Mouse (Mus musculus) heart, embryonic 13.5 days (tissue): Measurements from ENCODE around the gene Spop. TPM values are rescaled to one million over a fixed set of nuclear protein-coding genes. Genes with fewer than 3 reads are reported as not detected.

Experiments
- ATAC-seq: fragments of 200-750 bp; cut with Nextera tagmentation; 2 replicates; pipeline ENCODE4 v1.8.0; 2017; ENCODE audit warnings: moderate TSS enrichment; ENCODE audit not compliant: insufficient number of reproducible peaks, low FRiP score, low TSS enrichment; ENCODE audit errors: extremely low read depth
- H3K27ac ChIP-seq: fragments of 300-500 bp; sonication (generic); replicated peaks from 2 replicates; pipeline ENCODE4 v1.5.1; 2015; ENCODE audit warnings: moderate library complexity, mild to moderate bottlenecking, inconsistent platforms
- H3K27me3 ChIP-seq: fragments of 300-500 bp; sonication (generic); replicated peaks from 2 replicates; pipeline ENCODE4 v1.6.1; 2015; ENCODE audit warnings: mild to moderate bottlenecking, inconsistent platforms
- H3K36me3 ChIP-seq: fragments of 300-500 bp; sonication (generic); 2 replicates; pipeline ENCODE4 v1.6.1; 2015; ENCODE audit warnings: mild to moderate bottlenecking, inconsistent platforms
- H3K4me1 ChIP-seq: fragments of 300-500 bp; sonication (generic); 2 replicates; pipeline ENCODE4 v1.6.1; 2015; ENCODE audit warnings: inconsistent platforms
- H3K4me2 ChIP-seq: fragments of 300-500 bp; sonication (generic); 2 replicates; pipeline ENCODE4 v1.6.1; 2015; ENCODE audit warnings: inconsistent platforms, mild to moderate bottlenecking, moderate library complexity
- H3K4me3 ChIP-seq: fragments of 300-500 bp; sonication (generic); 2 replicates; pipeline ENCODE4 v1.5.1; 2015; ENCODE audit warnings: moderate library complexity, mild to moderate bottlenecking, inconsistent platforms
- H3K9ac ChIP-seq: fragments of 300-500 bp; sonication (generic); 2 replicates; pipeline ENCODE4 v1.6.1; 2015; ENCODE audit warnings: inconsistent platforms, mild to moderate bottlenecking, moderate library complexity
- H3K9me3 ChIP-seq: fragments of 300-500 bp; sonication (generic); 2 replicates; pipeline ENCODE4 v1.6.1; 2016; ENCODE audit warnings: inconsistent platforms
- WGBS: fragments of 180-500 bp; shearing (Covaris S2); methylation state at CpG from one replicate; pipeline ENCODE4 v1.1.7; 2015; ENCODE audit warnings: mixed read lengths; 5-methylcytosine and 5-hydroxymethylcytosine counted together
- polyA plus RNA-seq: library from polyadenylated mRNA; unstranded; fragments of >200 nt; fragmentation: Nextera tagmentation; extraction: Ambion mirVana; gene quantifications from 2 replicates; pipeline ENCODE4 v1.2.1, GENCODE M21; 2015

Spop gene
- polyA plus RNA-seq, 1 experiment from 2014 or later: 105 TPM

DNA sequence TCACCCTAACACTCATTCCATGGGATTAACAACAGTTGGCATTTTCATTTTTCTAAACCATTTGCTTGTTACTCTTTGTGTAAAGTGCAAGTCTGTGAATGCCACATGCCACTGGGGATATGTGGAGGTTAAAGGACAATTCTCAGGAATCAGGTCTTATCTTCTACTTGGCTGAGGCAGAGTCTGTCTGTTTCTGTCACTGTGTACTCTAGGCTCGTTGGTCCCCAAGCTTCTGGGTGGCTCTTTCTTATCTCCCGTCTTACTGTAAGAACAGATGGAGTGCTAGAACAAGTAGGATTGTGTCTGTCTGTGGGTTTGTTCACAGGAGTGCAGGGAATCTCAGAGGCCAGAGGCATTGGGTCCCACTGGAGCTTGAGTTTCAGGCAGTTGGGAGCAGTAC, 17.5 kb downstream of the Spop start:
- Histone ChIP-seq H3K27ac (no peak overlapping the region; the same call in 1 of the 2 replicates), H3K9me3 (no peaks in the 10 kb centered on the region), H3K4me2 (no peak overlapping the region), H3K4me1 (peaks cover 52% of the 10 kb centered on the region), H3K4me3 (no peak overlapping the region), H3K27me3 (no peaks in the 10 kb centered on the region), H3K36me3 (peaks cover 4% of the 10 kb centered on the region), H3K9ac (no peak overlapping the region)
- ATAC-seq: no peak
- WGBS: 8% methylated on average over 2 of the region's 2 CpGs

DNA sequence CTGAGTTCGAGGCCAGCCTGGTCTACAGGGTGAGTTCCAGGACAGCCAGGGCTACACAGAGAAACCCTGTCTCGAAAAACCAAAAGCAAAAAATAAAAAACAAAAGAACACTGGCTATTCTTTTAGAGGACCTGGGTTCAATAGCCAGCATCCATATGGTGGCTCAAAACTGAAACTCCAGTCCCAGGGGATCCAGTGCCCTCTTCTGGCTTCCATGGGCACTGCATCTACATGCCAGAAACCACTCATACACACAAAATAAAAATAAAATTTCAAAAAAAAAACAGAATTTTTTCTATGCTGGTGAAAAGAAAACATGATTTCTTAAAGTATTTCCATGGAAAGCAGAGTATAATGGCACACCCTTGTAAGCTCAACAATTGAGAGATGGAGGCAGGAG, 18.3 kb downstream of the Spop start:
- no peak overlapping the region for H3K4me3 ChIP-seq

DNA sequence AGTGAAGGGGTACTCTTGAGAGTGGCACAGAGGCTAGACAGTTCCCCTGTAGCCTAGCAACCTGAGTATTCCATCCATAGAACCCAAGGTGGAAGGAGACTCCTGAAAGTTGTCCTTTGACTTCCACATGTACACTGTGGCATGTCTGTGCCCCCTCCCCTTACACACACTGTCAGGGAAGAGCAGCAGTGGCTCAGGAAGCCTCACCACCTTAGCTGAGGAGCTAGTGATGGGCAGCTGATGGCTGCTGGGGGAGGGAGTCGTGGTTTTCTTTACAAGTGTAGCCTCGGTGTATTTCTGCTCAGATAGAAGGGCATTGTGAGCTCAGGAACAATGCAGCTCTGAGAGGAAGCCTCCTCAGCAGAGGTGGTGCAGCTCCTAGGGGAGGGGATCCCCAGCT, 31.5 kb downstream of the Spop start:
- Histone ChIP-seq H3K4me2 (no peak overlapping the region), H3K9ac (no peak overlapping the region), H3K27ac (no peak overlapping the region), H3K9me3 (no peaks in the 10 kb centered on the region), H3K27me3 (no peaks in the 10 kb centered on the region), H3K4me1 (peaks cover 18% of the 10 kb centered on the region), H3K36me3 (peaks cover 7% of the 10 kb centered on the region), H3K4me3 (no peak overlapping the region)
- ATAC-seq: no peak
- 19% methylated on average over 2 of the region's 2 CpGs for WGBS

More for the DNA sequence above, 18.3 kb downstream of the Spop start:
- Histone ChIP-seq H3K27me3 (no peaks in the 10 kb centered on the region), H3K9ac (no peak overlapping the region), H3K36me3 (peaks cover 6% of the 10 kb centered on the region), H3K9me3 (no peaks in the 10 kb centered on the region), H3K4me2 (no peak overlapping the region), H3K27ac (no peak overlapping the region), H3K4me1 (peaks cover 52% of the 10 kb centered on the region)
- 91% methylated on average over 2 of the region's 2 CpGs for WGBS
- no peak for ATAC-seq

DNA sequence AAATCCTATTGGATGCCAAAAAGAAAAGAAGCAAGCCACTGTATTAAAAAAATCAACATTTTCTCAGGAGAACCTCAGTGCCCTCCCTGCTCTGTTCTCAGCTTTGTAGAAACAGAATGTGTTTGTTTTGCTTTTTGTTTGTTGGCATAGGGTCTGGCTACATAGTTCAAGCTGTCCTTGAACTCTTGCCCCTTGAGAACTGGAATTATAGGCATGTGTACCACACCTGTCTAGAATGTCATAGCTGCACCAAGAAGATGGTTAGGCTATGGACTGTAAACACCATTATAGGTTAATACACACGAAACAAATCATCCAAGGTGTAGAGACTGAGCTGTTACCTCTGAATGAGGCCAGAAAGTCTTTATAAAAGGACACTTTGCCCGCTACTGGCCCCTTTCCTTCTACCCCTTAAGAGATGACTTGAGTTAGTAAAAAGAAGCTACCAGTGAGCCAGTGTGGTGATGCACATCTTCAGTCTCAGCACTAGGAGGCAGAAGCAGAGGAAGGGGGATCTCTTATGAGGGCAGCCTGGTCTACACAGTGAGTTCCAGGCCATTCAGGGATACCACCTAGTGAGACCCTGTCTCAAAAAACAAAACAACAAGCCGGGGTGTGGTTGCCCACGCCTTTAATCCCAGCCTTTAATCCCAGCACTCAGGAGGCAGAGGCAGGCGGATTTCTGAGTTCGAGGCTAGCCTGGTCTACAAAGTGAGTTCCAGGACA, 32.9 kb downstream of the Spop start:
- Histone ChIP-seq H3K4me3 (no peak overlapping the region), H3K4me1 (peaks cover 18% of the 10 kb centered on the region), H3K27me3 (no peaks in the 10 kb centered on the region), H3K36me3 (peaks cover 21% of the 10 kb centered on the region), H3K27ac (no peak overlapping the region), H3K4me2 (no peak overlapping the region), H3K9me3 (no peaks in the 10 kb centered on the region), H3K9ac (no peak overlapping the region)
- WGBS: 95% methylated on average over 6 of the region's 6 CpGs
- no peak for ATAC-seq

DNA sequence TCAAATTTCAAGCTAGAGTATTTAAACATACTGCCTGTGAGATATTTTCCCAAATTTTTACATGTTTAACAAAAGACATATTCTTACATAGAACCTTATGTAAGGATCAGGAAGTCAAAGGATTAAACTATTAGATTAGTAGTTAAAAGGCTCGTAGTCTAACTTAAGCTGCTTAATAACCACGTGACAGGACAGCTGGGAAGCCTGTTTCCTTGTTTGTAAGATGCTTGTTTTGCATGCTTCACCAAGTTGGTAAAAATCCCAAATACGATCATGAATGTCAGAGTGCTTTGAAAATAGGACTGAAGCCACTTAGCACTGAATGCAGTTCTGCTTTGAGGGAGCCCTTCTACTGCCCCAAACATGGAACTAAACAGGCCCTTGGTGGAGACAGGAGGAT, 34.5 kb downstream of the Spop start:
- H3K27me3 ChIP-seq: no peaks in the 10 kb centered on the region
- H3K4me3 ChIP-seq: no peak overlapping the region
- H3K4me2 ChIP-seq: no peak overlapping the region
- 80% methylated on average over 3 of the region's 3 CpGs for WGBS
- peaks cover 18% of the 10 kb centered on the region for H3K4me1 ChIP-seq
- no peak for ATAC-seq
- H3K27ac ChIP-seq: no peak overlapping the region
- no peak overlapping the region for H3K9ac ChIP-seq
- no peaks in the 10 kb centered on the region for H3K9me3 ChIP-seq
- H3K36me3 ChIP-seq: peaks cover 23% of the 10 kb centered on the region

DNA sequence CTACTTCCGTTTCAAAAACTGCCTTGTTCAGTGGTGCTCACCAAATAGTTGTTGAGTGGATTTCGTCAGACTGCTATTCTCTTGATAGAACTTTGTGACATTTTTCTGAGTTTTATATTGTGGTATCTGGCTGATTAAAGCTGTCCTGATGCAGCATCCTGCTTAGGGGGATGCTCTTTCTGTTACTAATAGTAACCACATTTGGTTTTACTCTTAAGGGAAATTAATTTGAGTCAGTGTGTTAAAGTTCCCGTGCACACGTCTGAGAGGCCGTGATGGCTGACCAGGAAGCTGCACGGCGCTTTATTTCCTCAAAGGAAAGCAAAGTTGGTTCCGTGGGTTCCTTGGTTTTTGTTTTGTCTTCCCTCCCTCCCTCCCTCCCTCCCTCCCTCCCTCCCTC, 41.5 kb downstream of the Spop start:
- no peak overlapping the region for H3K27ac ChIP-seq
- 68% methylated on average over 8 of the region's 8 CpGs for WGBS
- no peak overlapping the region for H3K9ac ChIP-seq
- no peak overlapping the region for H3K4me2 ChIP-seq
- H3K9me3 ChIP-seq: no peaks in the 10 kb centered on the region
- H3K36me3 ChIP-seq: peaks cover 25% of the 10 kb centered on the region
- no peak overlapping the region for H3K4me3 ChIP-seq
- H3K4me1 ChIP-seq: 0 out of 2 replicates have a peak, but pooled peaks cover 4% of the 10 kb centered on the region
- no peaks in the 10 kb centered on the region for H3K27me3 ChIP-seq
- no peak for ATAC-seq

DNA sequence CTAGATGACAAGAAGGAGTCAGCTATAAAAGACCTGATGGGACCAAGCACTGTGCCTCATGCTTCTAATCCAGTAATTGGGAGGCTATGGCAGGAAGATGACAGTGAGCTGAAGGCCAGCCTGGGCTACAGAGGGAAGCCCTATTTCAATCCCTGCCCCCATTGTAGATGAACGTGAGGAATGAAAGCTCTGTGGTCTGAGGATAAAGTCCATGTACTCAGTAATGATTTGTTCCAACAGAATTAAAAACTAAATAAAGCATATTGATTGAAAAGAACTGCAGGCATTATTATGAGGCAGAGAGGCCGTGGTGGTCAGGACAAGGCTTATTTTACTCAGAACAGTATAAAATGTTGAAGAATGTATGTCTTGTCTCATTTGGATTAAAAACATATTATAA, 47.0 kb downstream of the Spop start:
- H3K36me3 ChIP-seq: peaks cover 9% of the 10 kb centered on the region
- H3K4me1 ChIP-seq: 0 out of 2 replicates have a peak, but pooled peaks cover 4% of the 10 kb centered on the region
- no peak for ATAC-seq
- H3K27ac ChIP-seq: no peak overlapping the region
- H3K9ac ChIP-seq: no peak overlapping the region
- no peak overlapping the region for H3K4me2 ChIP-seq
- no peaks in the 10 kb centered on the region for H3K27me3 ChIP-seq
- no peak overlapping the region for H3K4me3 ChIP-seq
- H3K9me3 ChIP-seq: no peaks in the 10 kb centered on the region
- 89% methylated on average over 2 of the region's 2 CpGs for WGBS

DNA sequence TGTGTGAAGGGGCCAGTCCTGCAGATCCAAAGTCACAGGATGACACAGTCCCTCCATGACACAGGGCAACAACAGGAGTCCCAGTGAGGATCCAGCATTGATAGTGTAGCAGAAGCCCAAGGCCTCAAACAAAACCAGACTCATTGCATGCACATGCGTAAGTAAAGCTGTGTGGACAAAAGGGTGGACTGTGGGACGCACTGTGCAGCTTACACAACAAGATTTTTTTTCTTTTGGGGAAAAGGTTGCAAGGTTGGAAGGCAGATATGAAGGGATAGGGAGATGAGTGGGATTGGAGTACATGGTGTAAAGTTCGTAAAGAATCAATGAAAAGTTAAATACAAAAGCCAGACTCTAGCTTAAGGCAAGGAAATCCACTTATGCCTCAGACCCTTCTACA, 48.3 kb downstream of the Spop start:
- Histone ChIP-seq H3K36me3 (peaks cover 15% of the 10 kb centered on the region), H3K27me3 (no peaks in the 10 kb centered on the region), H3K9ac (no peak overlapping the region), H3K4me1 (0 out of 2 replicates have a peak, but pooled peaks cover 4% of the 10 kb centered on the region), H3K27ac (no peak overlapping the region), H3K4me3 (no peak overlapping the region), H3K9me3 (no peaks in the 10 kb centered on the region), H3K4me2 (no peak overlapping the region)
- 93% methylated on average over 3 of the region's 3 CpGs for WGBS
- no peak for ATAC-seq

DNA sequence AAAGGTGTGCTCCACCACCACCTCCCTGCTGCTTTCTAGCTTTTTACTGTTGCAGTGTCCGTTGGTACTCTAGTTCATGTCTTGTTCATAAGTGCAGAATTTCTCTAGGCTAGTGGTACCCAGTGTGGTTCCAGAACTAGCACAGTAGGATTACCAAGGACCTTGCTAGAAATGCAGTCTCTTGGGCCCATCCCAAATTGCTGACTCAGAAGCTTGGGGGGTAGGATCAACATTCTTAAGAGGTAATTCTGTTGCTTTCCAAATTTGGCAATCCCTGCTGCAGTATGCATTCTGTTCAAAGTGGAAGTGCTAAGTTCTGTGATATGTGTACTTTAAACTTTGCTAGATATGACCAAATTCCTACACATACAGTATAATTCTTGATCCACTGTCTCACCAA, 53.9 kb downstream of the Spop start:
- Histone ChIP-seq H3K27me3 (no peaks in the 10 kb centered on the region), H3K36me3 (peaks cover 30% of the 10 kb centered on the region), H3K9me3 (no peaks in the 10 kb centered on the region), H3K9ac (no peak overlapping the region), H3K27ac (no peak overlapping the region), H3K4me2 (no peak overlapping the region), H3K4me1 (peaks cover 10% of the 10 kb centered on the region), H3K4me3 (no peak overlapping the region)
- WGBS: 94% methylated on average over 1 of the region's 1 CpGs
- no peak for ATAC-seq

DNA sequence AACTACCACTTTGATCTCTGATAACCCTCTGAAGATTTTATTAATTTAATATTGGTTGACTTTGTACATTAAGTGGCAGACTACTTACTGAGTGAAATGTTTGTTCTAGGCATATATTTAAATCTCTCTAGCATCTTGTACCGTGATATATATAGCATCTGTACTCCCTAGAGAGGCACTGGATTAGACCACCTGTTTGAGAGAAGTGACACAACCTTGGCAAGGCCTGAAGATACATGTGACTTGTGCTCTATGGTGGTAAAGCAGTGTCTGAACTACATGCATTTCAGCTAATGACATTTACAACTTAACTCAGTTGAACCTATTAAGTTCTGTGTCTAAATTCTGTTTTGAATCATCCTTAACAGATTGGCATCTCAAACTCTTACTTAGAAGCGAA, 59.1 kb downstream of the Spop start:
- no peak for ATAC-seq
- H3K36me3 ChIP-seq: peaks cover 57% of the 10 kb centered on the region
- no peaks in the 10 kb centered on the region for H3K27me3 ChIP-seq
- H3K27ac ChIP-seq: no peak overlapping the region
- H3K4me1 ChIP-seq: peaks cover 10% of the 10 kb centered on the region
- no peak overlapping the region for H3K4me3 ChIP-seq
- no peak overlapping the region for H3K9ac ChIP-seq
- WGBS: 66% methylated on average over 2 of the region's 2 CpGs
- no peak overlapping the region for H3K4me2 ChIP-seq
- no peaks in the 10 kb centered on the region for H3K9me3 ChIP-seq

DNA sequence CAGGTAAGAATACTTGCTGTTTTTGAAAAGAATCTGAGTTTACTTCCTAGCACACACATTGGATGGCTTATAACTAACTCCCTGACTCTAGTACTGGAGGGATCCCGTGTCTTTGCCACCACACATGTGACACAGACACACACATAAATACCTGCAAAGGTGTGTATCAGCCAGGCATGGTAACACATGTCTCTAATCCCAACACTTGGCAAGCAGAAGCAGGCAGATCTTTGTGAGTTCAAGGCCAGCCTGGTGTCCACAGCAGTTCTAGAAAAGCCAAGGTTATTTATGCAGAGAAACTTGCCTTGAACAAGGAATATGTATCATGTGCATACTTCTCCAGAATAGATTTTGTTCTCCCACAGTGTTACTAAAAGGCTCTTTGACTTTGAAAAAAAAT, 59.6 kb downstream of the Spop start:
- Histone ChIP-seq H3K9me3 (no peaks in the 10 kb centered on the region), H3K4me3 (no peak overlapping the region), H3K27ac (no peak overlapping the region), H3K4me1 (peaks cover 10% of the 10 kb centered on the region), H3K36me3 (peaks cover 58% of the 10 kb centered on the region), H3K4me2 (no peak overlapping the region), H3K27me3 (no peaks in the 10 kb centered on the region), H3K9ac (no peak overlapping the region)
- ATAC-seq: no peak
- WGBS: 89% methylated on average over 1 of the region's 1 CpGs

DNA sequence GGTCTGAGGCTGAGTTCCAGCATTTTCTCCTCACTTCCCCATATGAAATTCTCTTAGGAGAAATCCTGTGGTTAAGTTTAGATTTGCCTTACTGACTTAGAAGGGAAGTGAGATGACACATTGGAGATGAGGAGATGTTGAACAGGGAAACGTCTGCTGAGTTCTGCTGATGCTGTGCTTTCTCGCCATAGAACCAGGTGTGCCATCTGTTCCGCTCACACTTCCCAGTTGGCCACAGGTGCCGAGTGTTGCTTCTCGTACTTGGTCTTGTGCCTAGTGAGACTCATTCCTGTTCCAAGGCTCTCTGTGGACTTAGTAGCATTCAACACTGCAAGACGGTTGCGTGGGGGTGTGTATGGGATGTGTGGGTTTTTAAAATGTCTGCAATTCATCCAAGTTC, 62.4 kb downstream of the Spop start:
- no peak overlapping the region for H3K4me2 ChIP-seq

More for the DNA sequence above, 62.4 kb downstream of the Spop start:
- Histone ChIP-seq H3K9ac (no peak overlapping the region), H3K27ac (no peak overlapping the region), H3K27me3 (no peaks in the 10 kb centered on the region), H3K4me3 (no peak overlapping the region), H3K36me3 (peaks cover 72% of the 10 kb centered on the region), H3K4me1 (peaks cover 10% of the 10 kb centered on the region), H3K9me3 (no peaks in the 10 kb centered on the region)
- no peak for ATAC-seq
- WGBS: 87% methylated on average over 7 of the region's 7 CpGs
